Mouse (Mus musculus): ENCODE data around the gene Vwa3b.
"Not testable (repeated sequence)": the region's sequence is repeated elsewhere in the genome, so short reads cannot be mapped to it uniquely, and the experiment has no call there.

Vwa3b gene

GRCm38 (mm10) chr1:37025962-37026686, at the start of gene Vwa3b:
Vwa3b (plus strand) TSS chr1:37026596.
- no peak for DNase-seq (ENCODE audit: low spot score)

- no peak for DNase-seq (ENCODE audit: low spot score)
These were observed 49.6 kb upstream of the Vwa3b start for GRCm38 (mm10) chr1:36976770-36977169.

DNA sequence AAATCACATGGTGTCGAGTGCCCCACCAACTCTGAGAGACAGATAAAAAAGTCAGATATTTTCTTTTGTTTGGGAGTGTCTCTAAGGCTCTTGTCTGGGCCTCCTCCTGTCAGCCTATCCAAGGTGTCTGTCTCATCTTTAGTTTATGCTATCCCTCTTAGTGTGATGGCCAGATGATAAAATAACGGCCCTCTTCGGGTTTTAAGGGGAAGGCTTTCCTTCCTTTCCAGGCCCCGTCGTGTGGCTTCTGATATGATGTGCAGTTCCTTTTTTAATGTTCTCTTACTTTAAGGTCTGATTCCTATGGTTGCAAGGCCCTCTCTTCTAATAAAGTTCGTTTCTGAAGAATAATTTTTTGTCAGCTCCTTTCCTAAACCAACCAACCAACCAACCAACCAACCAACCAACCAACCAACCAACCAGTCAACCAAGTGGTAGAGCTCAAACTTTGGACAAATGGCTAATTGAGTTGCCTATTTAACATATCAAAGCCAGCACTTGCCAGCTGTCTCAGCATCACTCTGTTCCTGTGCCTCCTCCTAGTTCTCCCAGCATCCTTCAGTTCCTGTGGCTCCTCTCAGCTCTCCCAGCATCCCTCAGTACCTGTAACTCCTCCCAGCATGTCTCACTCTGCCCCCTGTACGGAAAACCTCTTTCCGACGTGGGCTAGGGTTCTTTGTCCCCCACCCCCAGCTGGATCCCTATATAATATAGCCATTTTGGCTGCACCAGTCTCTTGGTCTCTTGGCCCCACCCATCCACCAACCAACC, 44.0 kb upstream of the Vwa3b start:
- DNase-seq (ENCODE audit: low spot score), result no peak

DNA sequence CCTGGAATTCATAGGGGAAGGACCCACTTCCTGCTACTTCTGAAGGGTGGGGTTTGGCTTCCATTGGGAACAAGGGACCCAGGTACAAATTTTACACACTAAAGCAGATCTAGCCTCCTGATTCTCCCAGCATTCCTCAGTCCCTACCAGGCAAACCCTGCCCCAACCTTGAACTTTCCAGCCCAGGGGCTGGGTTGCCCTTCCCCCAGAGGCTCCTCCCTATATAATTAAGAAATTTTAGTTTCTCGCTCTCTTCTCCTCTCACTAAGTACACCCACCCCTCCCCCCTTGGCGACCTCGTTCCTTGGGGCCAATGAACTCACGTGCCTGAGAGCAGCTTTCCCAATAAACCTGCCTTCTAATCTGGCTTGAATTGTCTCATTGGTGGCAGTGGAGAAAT, 42.6 kb upstream of the Vwa3b start:
- no peak for DNase-seq (ENCODE audit: low spot score)

GRCm38 (mm10) chr1:36984406-36984805, 42.0 kb upstream of the Vwa3b start:
- no peak for DNase-seq (ENCODE audit: low spot score)

GRCm38 (mm10) chr1:36985896-36986295, 40.5 kb upstream of the Vwa3b start:
- DNase-seq (ENCODE audit: low spot score), result no peak

DNA sequence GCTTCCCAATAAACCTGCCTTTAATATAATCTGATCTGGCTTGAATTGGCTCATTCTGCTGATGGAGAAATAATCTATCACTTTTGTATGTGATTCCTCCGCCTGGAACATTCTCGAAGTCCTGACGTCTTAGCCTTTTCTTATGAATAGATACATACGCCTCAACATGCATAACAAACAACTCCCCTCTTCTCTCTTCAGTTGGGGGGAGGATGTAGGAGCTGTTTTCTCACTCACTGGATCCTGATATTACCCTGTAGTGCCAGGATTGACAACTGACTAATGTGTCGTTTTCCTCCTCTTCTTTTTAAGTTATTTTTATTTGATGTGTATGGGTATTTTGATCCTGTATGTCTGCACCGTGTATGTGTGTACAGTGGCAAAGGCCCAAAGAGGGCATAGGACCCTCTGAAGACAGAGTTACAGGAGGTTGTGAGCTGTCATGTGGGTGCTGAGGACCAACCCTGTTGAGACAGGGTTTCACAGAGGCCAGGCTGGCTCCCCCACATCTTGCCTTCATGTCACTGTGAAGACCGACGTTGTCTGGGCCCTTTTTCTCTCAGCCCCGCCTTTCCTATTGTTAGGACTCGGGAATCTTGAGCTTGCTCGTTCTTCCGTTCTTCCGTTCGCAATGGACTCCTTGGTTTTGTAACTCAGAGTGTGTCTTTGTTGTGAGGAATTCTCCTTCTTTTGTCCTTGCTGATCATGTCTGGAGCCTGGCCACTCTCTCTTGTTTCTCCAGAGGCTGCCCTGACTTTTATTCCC, 39.8 kb upstream of the Vwa3b start:
- no peak for DNase-seq (ENCODE audit: low spot score)

DNA sequence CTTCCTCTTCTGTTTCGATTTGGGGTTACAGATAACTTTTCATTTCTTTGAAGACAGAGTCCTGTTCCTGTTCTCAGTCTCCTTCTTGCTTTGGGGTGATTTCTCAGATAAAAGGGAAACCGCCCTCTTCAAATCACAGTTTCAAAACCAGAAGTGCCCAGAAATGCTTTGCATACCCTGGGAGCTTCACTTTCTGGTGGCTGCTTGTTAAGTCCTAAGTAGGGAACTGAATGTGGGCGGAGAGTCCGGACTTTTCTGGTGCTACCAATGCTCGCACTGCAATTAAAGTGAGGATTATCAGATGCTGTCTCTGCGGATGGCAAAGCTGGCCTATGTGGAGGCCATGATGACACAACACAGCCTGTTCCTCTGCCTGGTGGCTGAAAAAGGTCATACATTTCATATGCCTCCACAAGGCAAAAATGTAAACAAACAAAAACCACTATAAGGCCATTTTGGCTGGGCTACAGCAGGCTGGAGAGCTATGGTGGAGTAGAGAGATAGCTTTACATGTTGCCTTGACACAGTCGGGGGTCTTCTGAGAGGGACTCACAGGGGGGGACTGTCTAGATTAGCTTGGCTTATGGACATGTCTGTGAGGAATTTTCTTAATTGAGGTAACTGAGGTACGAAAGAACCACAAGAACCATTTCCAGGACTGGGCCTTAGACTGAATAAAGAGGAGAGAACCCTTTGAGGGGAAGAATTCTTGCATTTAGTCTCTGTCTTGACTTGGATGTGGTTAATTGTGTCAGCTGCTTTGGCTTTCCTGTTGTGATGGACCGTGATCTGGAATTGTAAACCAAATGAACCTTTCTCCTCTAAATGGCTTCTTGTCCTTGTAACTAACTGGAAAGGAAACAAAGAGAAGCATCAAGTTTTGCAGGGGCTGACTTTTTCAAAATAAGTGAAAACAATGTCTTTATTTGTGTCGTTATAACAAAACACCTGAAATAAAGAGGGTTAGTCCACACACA, 38.9 kb upstream of the Vwa3b start:
- DNase-seq (ENCODE audit: low spot score), result no peak

- DNase-seq (ENCODE audit: low spot score), result no peak
These were observed 38.2 kb upstream of the Vwa3b start for GRCm38 (mm10) chr1:36988161-36988560.

DNA sequence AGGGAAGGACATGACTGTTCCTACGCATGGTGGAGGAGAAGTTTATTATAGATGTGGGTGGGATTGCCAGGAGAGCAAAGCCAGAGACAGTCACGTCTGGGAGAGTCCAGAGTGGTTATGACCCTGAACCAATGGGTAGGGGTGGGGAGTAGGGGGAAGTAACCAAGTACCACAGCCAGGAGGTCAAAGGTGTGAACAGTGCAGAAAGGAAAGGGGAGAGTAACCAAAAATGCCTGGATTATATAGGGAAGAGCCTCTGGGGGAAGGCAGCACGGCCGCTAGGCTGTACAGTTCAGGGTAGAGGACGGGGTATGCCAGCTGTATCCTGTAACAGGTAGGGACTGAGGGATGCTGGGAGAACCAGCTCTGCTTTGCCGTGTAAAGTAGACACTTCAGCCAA, 37.8 kb upstream of the Vwa3b start:
- DNase-seq (ENCODE audit: low spot score), result no peak

- no peak for DNase-seq (ENCODE audit: low spot score)
These were observed 32.1 kb upstream of the Vwa3b start for GRCm38 (mm10) chr1:36994296-36994695.

DNA sequence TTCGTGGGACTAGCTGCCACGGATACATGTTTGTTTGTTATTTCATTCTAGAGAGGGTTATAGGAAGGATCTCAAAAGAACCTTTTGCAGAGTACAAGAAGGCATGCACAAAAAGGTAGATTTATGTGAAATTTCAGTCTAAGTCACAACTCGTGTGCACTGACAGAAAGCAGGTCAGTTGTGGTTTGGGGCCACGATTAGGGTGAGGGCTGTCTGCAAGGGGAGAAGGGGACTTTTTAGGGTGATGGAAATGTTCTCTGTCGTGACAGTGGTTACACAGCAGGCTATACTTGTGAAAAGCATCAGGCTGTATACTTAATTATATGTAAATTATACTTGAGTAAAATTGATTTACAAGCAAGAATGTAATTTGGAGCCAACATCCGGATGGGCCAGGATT, 30.6 kb upstream of the Vwa3b start:
- no peak for DNase-seq (ENCODE audit: low spot score)

DNA sequence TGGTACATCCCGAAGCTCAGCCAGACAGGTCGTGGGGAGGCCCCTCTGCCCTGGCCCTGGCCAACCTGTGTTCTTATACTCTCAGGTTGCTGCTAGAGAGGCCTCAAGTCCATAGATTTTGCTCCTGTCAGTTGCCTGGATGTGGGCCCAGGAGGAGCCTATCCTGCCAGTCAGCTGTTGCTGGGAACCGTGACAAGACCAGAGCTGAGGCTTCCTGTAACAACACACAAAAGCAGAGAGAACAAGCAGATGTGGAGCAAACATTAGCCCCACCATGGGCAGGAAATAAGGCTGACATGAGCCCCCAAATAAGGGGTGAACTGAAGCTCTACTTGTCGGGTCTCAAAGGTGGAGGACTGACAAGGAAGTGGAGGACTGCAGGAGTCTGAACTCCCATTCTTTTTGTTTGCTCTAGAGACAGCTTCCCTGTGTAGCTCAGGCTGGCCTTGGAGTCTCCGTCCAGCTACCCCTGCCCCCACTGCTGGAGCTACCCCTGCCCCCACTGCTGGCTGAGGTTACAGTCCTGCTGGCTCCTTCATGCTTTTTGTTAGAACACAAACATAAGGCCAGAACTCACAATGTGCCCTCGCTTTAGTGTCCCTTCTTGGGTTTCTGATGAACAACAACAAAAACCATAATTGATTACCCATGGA, 29.7 kb upstream of the Vwa3b start:
- DNase-seq (ENCODE audit: low spot score), result no peak

GRCm38 (mm10) chr1:37000307-37000706, 26.1 kb upstream of the Vwa3b start:
- DNase-seq (ENCODE audit: low spot score), result no peak

DNA sequence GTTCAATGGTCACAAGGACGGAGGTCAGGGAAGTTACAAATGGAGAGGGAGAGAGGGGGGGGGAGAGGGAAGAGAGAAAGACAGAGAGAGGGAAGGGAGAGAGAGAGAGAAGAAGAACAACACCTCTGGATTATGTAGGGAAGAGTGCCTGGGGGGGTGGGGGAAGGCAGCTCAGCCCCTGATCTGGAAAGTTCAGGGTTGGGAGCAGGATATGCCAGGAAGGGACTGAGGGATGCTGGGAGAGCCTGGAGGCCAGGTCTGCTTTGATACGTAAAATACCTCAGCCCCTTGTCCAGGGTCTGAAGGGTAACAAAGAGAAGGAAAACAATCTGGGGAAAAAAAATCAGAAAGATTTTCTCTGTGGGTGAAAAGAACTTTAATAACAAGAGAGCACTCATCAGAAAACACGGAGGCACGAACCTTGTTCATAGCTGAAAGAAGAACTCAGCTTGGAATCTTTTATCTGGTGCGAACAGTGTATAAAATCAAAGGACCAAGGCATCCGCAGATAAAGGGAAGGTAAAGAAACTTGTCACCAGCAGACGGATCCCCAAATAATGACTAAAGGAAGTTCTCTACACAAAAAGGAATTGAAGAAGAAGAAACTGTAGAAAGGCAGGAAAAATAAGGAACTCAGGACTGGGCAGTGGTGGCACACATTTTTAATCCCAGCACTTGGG, 24.6 kb upstream of the Vwa3b start:
- DNase-seq (ENCODE audit: low spot score), result no peak

- no peak for DNase-seq (ENCODE audit: low spot score)
These were observed 23.9 kb upstream of the Vwa3b start for GRCm38 (mm10) chr1:37002316-37003008.

GRCm38 (mm10) chr1:37004533-37004932, 21.9 kb upstream of the Vwa3b start:
- DNase-seq (ENCODE audit: low spot score), result no peak

GRCm38 (mm10) chr1:37005036-37005435, 21.4 kb upstream of the Vwa3b start:
- DNase-seq (ENCODE audit: low spot score), result no peak

GRCm38 (mm10) chr1:37006529-37006928, 19.9 kb upstream of the Vwa3b start:
- not testable (repeated sequence) for DNase-seq (ENCODE audit: low spot score)

DNA sequence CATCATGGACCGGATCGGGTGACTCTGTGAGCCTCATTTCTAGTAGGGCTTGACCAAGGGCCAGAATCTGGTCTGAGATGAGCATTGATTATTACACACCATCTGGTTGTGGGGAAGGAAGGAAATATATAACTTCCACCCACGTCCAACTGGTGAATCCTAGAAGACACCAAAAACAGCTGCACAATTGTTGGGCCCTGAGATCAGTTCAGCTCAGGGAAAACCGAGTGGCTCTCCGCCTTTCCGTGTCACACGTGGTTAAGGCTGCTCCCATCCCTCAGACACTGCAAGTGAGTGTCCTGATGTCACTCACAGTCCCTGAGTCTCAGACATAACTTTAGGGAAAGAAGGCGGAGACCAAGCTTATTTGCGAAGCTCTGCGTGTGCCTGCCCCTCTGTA, 16.5 kb upstream of the Vwa3b start:
- no peak for DNase-seq (ENCODE audit: low spot score)
